Mouse (Mus musculus): ENCODE data around the gene Cdc45. TPM values are rescaled to one million over a fixed set of nuclear protein-coding genes. Genes with fewer than 3 reads are reported as not detected.

Gene Cdc45
- polyA plus RNA-seq, 1 experiment from 2014 or later = 48.7 TPM

GRCm38 (mm10) chr16:18798151-18798550 lies 13.6 kb downstream of the Cdc45 start:
- Histone ChIP-seq H3K4me1 (replicated peaks; ENCODE audit: control insufficient read depth, insufficient read depth, low read length) (no peaks in the 10 kb centered on the region), H3K4me3 (ENCODE audit: low read length) (no peak overlapping the region), H3K4me2 (ENCODE audit: low read depth, low read length) (no peak overlapping the region), H3K9me3 (ENCODE audit: control insufficient read depth, low read length) (no peaks in the 10 kb centered on the region), H3K27me3 (ENCODE audit: control insufficient read depth, insufficient read depth, low read depth, low read length) (no peaks in the 10 kb centered on the region), H3K36me3 (ENCODE audit: control insufficient read depth, insufficient read depth, low read length) (peaks cover 34% of the 10 kb centered on the region), H3K9ac (ENCODE audit: low read length) (no peak overlapping the region), H3K27ac (ENCODE audit: low read length) (no peak overlapping the region)
- 94% methylated on average over 5 of the region's 5 CpGs for WGBS
- no peak for ATAC-seq (ENCODE audit: low read depth)

DNA sequence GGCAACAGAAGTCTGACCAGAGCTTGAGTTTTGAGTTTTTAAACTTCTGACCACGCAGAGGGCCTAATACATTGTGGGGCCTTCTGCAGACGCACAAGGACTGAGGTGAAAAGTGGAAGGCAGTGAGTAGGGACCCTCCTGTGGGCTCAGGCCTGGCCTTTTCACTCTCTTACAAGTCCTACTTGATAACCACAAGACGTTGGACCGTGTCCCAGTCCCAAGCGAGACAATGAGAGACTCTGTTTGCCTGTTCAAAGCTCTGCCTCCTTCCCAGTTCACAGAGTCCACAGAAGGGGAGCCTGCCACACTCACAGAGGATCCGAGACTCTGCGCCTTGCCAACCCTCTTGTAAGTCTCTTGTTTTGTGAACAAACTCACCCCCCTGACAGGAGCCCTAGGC lies 15.1 kb downstream of the Cdc45 start:
- H3K9ac ChIP-seq (ENCODE audit: low read length) = no peak overlapping the region
- peak; percentile 72 for ATAC-seq (ENCODE audit: low read depth)
- H3K36me3 ChIP-seq (ENCODE audit: control insufficient read depth, insufficient read depth, low read length) = peaks cover 38% of the 10 kb centered on the region
- peak overlapping the region; percentile 49 for H3K27ac ChIP-seq (ENCODE audit: low read length)
- 58% methylated on average over 7 of the region's 7 CpGs for WGBS
- no peak overlapping the region for H3K4me2 ChIP-seq (ENCODE audit: low read depth, low read length)
- no peak overlapping the region for H3K4me3 ChIP-seq (ENCODE audit: low read length)
- H3K4me1 ChIP-seq (replicated peaks; ENCODE audit: control insufficient read depth, insufficient read depth, low read length) = no peaks in the 10 kb centered on the region
- no peaks in the 10 kb centered on the region for H3K27me3 ChIP-seq (ENCODE audit: control insufficient read depth, insufficient read depth, low read depth, low read length)
- no peaks in the 10 kb centered on the region for H3K9me3 ChIP-seq (ENCODE audit: control insufficient read depth, low read length)

DNA sequence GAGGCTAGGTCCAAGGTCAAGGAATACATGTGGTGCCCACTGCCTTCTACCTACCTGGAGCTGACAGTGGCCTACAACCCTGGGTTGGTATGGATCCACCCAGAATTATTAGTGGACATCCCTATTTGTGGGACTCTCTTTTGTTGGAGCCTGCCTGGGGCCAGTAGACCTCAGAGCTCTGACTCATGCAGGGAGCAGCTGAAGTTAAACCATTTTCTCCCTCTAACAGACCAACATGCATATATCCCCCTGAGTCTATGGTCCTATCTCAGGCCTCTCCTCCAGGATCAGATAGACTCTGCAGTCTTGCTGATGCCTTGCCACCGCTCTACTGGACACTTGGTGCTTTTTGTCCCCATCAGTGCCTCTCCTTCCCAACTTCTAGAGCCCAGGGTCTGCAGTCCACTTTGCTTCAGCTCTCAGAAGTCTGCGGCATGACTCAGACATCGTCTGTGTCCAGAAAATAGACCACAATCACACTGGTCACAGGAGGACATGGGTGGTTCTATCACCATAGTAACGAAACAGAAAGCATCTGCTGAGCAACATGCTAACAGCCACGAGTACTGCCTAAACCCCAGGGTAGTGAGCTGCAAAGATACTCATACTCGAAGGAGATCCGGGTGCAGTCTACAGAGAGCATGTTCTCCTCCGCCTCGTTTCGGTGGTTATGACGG lies 16.4 kb downstream of the Cdc45 start:
- 89% methylated on average over 11 of the region's 11 CpGs for WGBS
- Histone ChIP-seq H3K4me1 (replicated peaks; ENCODE audit: control insufficient read depth, insufficient read depth, low read length) (no peaks in the 10 kb centered on the region), H3K9ac (ENCODE audit: low read length) (no peak overlapping the region), H3K27ac (ENCODE audit: low read length) (no peak overlapping the region), H3K4me2 (ENCODE audit: low read depth, low read length) (no peak overlapping the region), H3K9me3 (ENCODE audit: control insufficient read depth, low read length) (no peaks in the 10 kb centered on the region), H3K27me3 (ENCODE audit: control insufficient read depth, insufficient read depth, low read depth, low read length) (no peaks in the 10 kb centered on the region), H3K36me3 (ENCODE audit: control insufficient read depth, insufficient read depth, low read length) (peaks cover 36% of the 10 kb centered on the region), H3K4me3 (ENCODE audit: low read length) (no peak overlapping the region)
- ATAC-seq (ENCODE audit: low read depth) = no peak

DNA sequence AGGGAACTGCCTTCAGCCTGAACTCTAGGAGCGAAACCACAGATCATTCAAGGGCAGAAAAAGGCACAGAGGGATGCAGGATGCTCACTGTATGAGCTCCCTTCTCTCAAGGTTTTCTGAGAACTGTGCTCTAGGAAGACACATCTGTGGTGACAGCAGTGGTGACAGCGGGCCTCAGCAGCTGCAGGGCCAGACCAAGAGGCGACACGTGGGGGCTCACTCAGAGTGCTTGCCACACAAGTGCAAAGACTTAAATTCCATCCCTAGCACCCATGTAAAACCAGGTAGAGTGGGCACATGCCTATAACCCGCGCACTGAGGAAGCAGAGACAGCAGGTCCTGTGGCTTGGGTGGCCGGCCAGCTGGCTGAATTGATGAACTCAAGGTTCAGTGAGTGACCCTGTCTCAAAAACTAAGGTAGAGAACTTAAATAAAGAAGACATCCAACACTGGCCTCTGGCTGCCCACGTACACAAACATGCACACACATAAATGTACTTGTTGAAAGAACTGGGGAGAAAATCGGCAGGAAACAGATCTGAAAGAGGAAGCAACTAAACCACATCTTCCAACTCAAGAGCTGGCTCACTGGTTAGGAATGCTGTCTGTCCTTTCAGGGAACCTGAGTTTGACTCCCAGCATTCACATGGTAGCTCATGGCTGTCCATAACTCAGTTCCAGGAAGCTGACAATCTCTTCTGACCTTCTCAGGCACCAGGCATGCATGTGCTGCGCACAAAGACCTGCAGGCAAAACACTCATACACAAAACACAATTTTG lies 23.0 kb downstream of the Cdc45 start:
- H3K9me3 ChIP-seq (ENCODE audit: control insufficient read depth, low read length) = no peaks in the 10 kb centered on the region
- no peaks in the 10 kb centered on the region for H3K27me3 ChIP-seq (ENCODE audit: control insufficient read depth, insufficient read depth, low read depth, low read length)
- no peak overlapping the region for H3K4me2 ChIP-seq (ENCODE audit: low read depth, low read length)
- H3K4me1 ChIP-seq (replicated peaks; ENCODE audit: control insufficient read depth, insufficient read depth, low read length) = no peaks in the 10 kb centered on the region
- H3K4me3 ChIP-seq (ENCODE audit: low read length) = no peak overlapping the region
- 81% methylated on average over 10 of the region's 10 CpGs for WGBS
- H3K36me3 ChIP-seq (ENCODE audit: control insufficient read depth, insufficient read depth, low read length) = peaks cover 35% of the 10 kb centered on the region
- no peak for ATAC-seq (ENCODE audit: low read depth)
- no peak overlapping the region for H3K9ac ChIP-seq (ENCODE audit: low read length)
- no peak overlapping the region for H3K27ac ChIP-seq (ENCODE audit: low read length)

DNA sequence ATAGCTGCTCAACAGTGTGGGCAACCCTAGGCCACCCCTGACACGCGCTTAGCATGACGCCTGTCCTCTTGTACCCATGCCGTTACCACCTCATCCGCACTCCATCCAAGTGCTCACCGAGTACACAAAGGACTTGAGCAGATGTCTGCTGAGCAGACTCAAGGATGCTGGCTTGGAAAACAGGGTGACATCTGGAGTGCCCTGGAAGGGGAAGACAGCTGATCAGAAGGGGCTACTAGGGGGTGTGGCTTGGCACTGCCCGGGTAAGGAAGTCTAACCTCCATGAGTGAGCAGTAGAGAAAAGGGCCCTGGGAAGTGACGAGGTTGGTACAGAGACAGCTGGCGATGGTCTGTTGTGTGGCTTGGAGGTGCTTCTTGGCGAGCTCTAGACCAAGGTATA lies 25.1 kb downstream of the Cdc45 start:
- Histone ChIP-seq H3K27ac (ENCODE audit: low read length) (no peak overlapping the region), H3K4me2 (ENCODE audit: low read depth, low read length) (no peak overlapping the region), H3K36me3 (ENCODE audit: control insufficient read depth, insufficient read depth, low read length) (peaks cover 37% of the 10 kb centered on the region), H3K9ac (ENCODE audit: low read length) (no peak overlapping the region), H3K4me3 (ENCODE audit: low read length) (no peak overlapping the region), H3K9me3 (ENCODE audit: control insufficient read depth, low read length) (no peaks in the 10 kb centered on the region), H3K27me3 (ENCODE audit: control insufficient read depth, insufficient read depth, low read depth, low read length) (no peaks in the 10 kb centered on the region), H3K4me1 (replicated peaks; ENCODE audit: control insufficient read depth, insufficient read depth, low read length) (no peaks in the 10 kb centered on the region)
- WGBS = 90% methylated on average over 10 of the region's 10 CpGs
- no peak for ATAC-seq (ENCODE audit: low read depth)

DNA sequence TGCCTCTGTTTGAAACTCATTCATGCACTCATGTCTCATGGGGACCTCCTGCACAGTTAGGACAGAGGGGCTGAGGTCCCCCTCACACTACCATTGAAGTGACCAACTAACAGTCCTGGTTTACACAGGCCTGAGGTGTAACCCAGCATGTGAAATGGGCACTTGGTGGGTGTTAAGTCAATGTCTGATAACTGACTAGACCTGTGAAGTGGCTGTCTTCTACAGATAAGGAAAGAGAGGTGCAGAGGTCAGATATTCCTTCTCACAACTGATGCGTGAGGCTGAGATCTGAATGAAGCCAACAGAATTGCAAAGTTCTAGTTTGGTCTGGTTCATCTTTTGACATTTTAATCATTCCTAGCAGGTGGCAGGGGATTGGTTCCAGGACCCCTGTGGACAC lies 26.3 kb downstream of the Cdc45 start:
- H3K4me2 ChIP-seq (ENCODE audit: low read depth, low read length) = no peak overlapping the region
- H3K4me1 ChIP-seq (replicated peaks; ENCODE audit: control insufficient read depth, insufficient read depth, low read length) = no peaks in the 10 kb centered on the region
- H3K36me3 ChIP-seq (ENCODE audit: control insufficient read depth, insufficient read depth, low read length) = peaks cover 32% of the 10 kb centered on the region
- H3K9me3 ChIP-seq (ENCODE audit: control insufficient read depth, low read length) = no peaks in the 10 kb centered on the region
- no peak overlapping the region for H3K4me3 ChIP-seq (ENCODE audit: low read length)
- H3K27me3 ChIP-seq (ENCODE audit: control insufficient read depth, insufficient read depth, low read depth, low read length) = no peaks in the 10 kb centered on the region
- 67% methylated on average over 1 of the region's 1 CpGs for WGBS
- no peak overlapping the region for H3K27ac ChIP-seq (ENCODE audit: low read length)
- no peak for ATAC-seq (ENCODE audit: low read depth)
- H3K9ac ChIP-seq (ENCODE audit: low read length) = no peak overlapping the region

- no peak overlapping the region for H3K4me3 ChIP-seq (ENCODE audit: low read length)
- H3K36me3 ChIP-seq (ENCODE audit: control insufficient read depth, insufficient read depth, low read length) = peaks cover 29% of the 10 kb centered on the region
- 93% methylated on average over 7 of the region's 7 CpGs for WGBS
- no peaks in the 10 kb centered on the region for H3K27me3 ChIP-seq (ENCODE audit: control insufficient read depth, insufficient read depth, low read depth, low read length)
- H3K9ac ChIP-seq (ENCODE audit: low read length) = no peak overlapping the region
- H3K4me1 ChIP-seq (replicated peaks; ENCODE audit: control insufficient read depth, insufficient read depth, low read length) = no peaks in the 10 kb centered on the region
- H3K9me3 ChIP-seq (ENCODE audit: control insufficient read depth, low read length) = no peaks in the 10 kb centered on the region
- H3K4me2 ChIP-seq (ENCODE audit: low read depth, low read length) = no peak overlapping the region
- no peak overlapping the region for H3K27ac ChIP-seq (ENCODE audit: low read length)
- ATAC-seq (ENCODE audit: low read depth) = no peak
These were observed 26.8 kb downstream of the Cdc45 start for GRCm38 (mm10) chr16:18785025-18785424.

DNA sequence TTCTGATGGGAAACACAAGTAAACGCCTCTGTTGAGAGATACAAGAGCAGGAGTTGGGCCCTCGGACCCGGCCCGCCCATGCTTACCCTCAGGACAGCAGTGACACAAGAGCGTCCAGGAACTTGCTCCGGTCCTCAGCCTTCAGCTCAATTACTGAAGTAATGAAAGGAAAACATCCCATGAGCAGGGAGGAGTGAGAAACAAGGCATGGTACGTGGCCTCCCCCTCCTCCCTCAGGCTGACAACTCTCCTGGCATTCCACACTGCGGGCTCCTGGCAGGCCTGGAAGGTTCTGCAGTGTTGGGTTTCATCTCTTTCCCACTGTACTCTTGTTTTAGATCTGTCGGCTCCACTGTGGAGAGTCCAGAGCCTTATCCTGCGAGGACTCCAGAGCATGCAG lies 30.0 kb downstream of the Cdc45 start:
- no peak for ATAC-seq (ENCODE audit: low read depth)
- no peak overlapping the region for H3K4me3 ChIP-seq (ENCODE audit: low read length)
- H3K4me1 ChIP-seq (replicated peaks; ENCODE audit: control insufficient read depth, insufficient read depth, low read length) = 0 out of 2 replicates have a peak, but pooled peaks cover 2% of the 10 kb centered on the region
- peaks cover 21% of the 10 kb centered on the region for H3K36me3 ChIP-seq (ENCODE audit: control insufficient read depth, insufficient read depth, low read length)
- 83% methylated on average over 10 of the region's 10 CpGs for WGBS
- no peak overlapping the region for H3K9ac ChIP-seq (ENCODE audit: low read length)
- H3K9me3 ChIP-seq (ENCODE audit: control insufficient read depth, low read length) = no peaks in the 10 kb centered on the region
- no peak overlapping the region for H3K4me2 ChIP-seq (ENCODE audit: low read depth, low read length)
- no peak overlapping the region for H3K27ac ChIP-seq (ENCODE audit: low read length)
- peaks cover 19% of the 10 kb centered on the region for H3K27me3 ChIP-seq (ENCODE audit: control insufficient read depth, insufficient read depth, low read depth, low read length)

DNA sequence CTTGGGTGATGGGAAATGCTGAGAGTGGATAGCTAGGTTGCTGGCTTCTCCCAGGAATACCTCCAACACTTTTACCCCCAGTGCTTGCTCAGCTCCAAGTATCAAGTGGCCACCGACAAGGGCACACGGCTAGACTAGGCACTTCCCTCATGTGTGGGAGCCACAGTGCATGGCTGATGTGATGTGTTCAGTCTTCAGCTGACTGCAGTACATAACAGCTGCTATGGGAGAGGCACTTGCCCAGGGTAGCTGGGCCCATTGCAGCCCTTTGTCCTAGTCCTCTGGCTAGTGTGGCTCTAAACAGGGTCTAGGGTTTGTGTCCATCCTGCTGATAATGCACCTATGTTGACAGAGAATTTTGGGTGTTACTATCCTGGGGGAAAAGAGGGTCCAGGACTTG lies 33.3 kb downstream of the Cdc45 start:
- 0 out of 2 replicates have a peak, but pooled peaks cover 2% of the 10 kb centered on the region for H3K4me1 ChIP-seq (replicated peaks; ENCODE audit: control insufficient read depth, insufficient read depth, low read length)
- peak overlapping the region; percentile 70 for H3K4me2 ChIP-seq (ENCODE audit: low read depth, low read length)
- peaks cover 39% of the 10 kb centered on the region for H3K27me3 ChIP-seq (ENCODE audit: control insufficient read depth, insufficient read depth, low read depth, low read length)
- H3K9ac ChIP-seq (ENCODE audit: low read length) = peak overlapping the region; percentile 70
- H3K9me3 ChIP-seq (ENCODE audit: control insufficient read depth, low read length) = no peaks in the 10 kb centered on the region
- 36% methylated on average over 2 of the region's 2 CpGs for WGBS
- H3K27ac ChIP-seq (ENCODE audit: low read length) = peak overlapping the region; percentile 48
- peak overlapping the region; percentile 57 for H3K4me3 ChIP-seq (ENCODE audit: low read length)
- no peak for ATAC-seq (ENCODE audit: low read depth)
- H3K36me3 ChIP-seq (ENCODE audit: control insufficient read depth, insufficient read depth, low read length) = peaks cover 5% of the 10 kb centered on the region; the same call in 1 of the 2 replicates

Data from lung, embryonic 16.5 days (tissue).